Mouse (Mus musculus) bone marrow, adult 2 months (tissue): ENCODE measurements around the gene Cd109. TPM values are rescaled to one million over a fixed set of nuclear protein-coding genes. Genes with fewer than 3 reads are reported as not detected.
A peak's percentile ranks its signal among the peaks of the same experiment; 100 is the strongest.

Experiments
- H3K27ac ChIP-seq: fragments of 200-500 bp; 2 replicates; pipeline ENCODE4 v1.5.1; 2012; ENCODE audit warnings: low read depth, mild to moderate bottlenecking, control low read depth, inconsistent platforms, low read length; ENCODE audit not compliant: control insufficient read depth, poor library complexity, insufficient read depth
- H3K4me1 ChIP-seq: fragments of 200-500 bp; 2 replicates; pipeline ENCODE4 v1.6.1; 2011; ENCODE audit warnings: low read length; ENCODE audit not compliant: control insufficient read depth, insufficient read depth
- H3K4me3 ChIP-seq: fragments of 200-500 bp; replicated peaks from 2 replicates; pipeline ENCODE3; 2011; ENCODE audit warnings: mild to moderate bottlenecking, low read depth, low read length, control low read depth; ENCODE audit not compliant: control insufficient read depth
- CTCF ChIP-seq: fragments of 200-500 bp; IDR thresholded peaks from 2 replicates; pipeline ENCODE4 v1.5.1; 2011; ENCODE audit warnings: low read length, control low read depth; ENCODE audit not compliant: control insufficient read depth, insufficient read depth
- POLR2A ChIP-seq: fragments of 200-500 bp; IDR thresholded peaks from 2 replicates; pipeline ENCODE4 v1.6.1; 2011; ENCODE audit warnings: low read depth, mild to moderate bottlenecking, control low read depth, low read length, borderline replicate concordance; ENCODE audit not compliant: control insufficient read depth
- WGBS: fragments of 180-500 bp; shearing (Covaris S2); methylation state at CpG from one replicate; pipeline ENCODE4 v1.1.7; 2018; 5-methylcytosine and 5-hydroxymethylcytosine counted together
- polyA plus RNA-seq: library from polyadenylated mRNA; stranded (reverse); fragments of >200 nt; gene quantifications from 2 replicates; pipeline ENCODE4 v1.2.4, GENCODE M21; 2011; ENCODE audit warnings: low replicate concordance; ENCODE audit not compliant: missing spikeins, insufficient read depth, insufficient read length

Gene Cd109
- polyA plus RNA-seq, 1 experiment, result 0.85 TPM

- H3K4me1 ChIP-seq, result no peaks in the 10 kb centered on the region
- WGBS, result 73% methylated on average over 13 of the region's 13 CpGs
- no peak for TF ChIP-seq POLR2A
Observed at GRCm38 (mm10) chr9:78671446-78671985, 56.2 kb downstream of the Cd109 start.

GRCm38 (mm10) chr9:78700691-78701090 is 85.3 kb downstream of the Cd109 start:
- TF ChIP-seq CTCF (peak; percentile 78), POLR2A (no peak)
- no peak overlapping the region for H3K4me3 ChIP-seq
- H3K27ac ChIP-seq, result no peak overlapping the region
- WGBS, result 0% methylated on average over 1 of the region's 1 CpGs
- no peaks in the 10 kb centered on the region for H3K4me1 ChIP-seq

More at GRCm38 (mm10) chr9:78671446-78671985, 56.2 kb downstream of the Cd109 start:
- no peak overlapping the region for H3K27ac ChIP-seq
- no peak overlapping the region for H3K4me3 ChIP-seq

GRCm38 (mm10) chr9:78702509-78703239 is 87.3 kb downstream of the Cd109 start:
- Histone ChIP-seq H3K4me3 (no peak overlapping the region), H3K27ac (no peak overlapping the region), H3K4me1 (no peaks in the 10 kb centered on the region)
- TF ChIP-seq POLR2A, result no peak
- no peak for TF ChIP-seq CTCF
- 90% methylated on average over 12 of the region's 12 CpGs for WGBS

- no peak for TF ChIP-seq POLR2A
- no peak for TF ChIP-seq CTCF
- 72% methylated on average over 6 of the region's 6 CpGs for WGBS
Observed at GRCm38 (mm10) chr9:78720888-78721798, 105.8 kb downstream of the Cd109 start.

GRCm38 (mm10) chr9:78731931-78732330 is 116.6 kb downstream of the Cd109 start:
- H3K4me3 ChIP-seq, result no peak overlapping the region
- 74% methylated on average over 6 of the region's 6 CpGs for WGBS
- TF ChIP-seq POLR2A (no peak), CTCF (no peak)
- no peaks in the 10 kb centered on the region for H3K4me1 ChIP-seq
- no peak overlapping the region for H3K27ac ChIP-seq

More at GRCm38 (mm10) chr9:78720888-78721798, 105.8 kb downstream of the Cd109 start:
- no peaks in the 10 kb centered on the region for H3K4me1 ChIP-seq
- no peak overlapping the region for H3K27ac ChIP-seq
- H3K4me3 ChIP-seq, result no peak overlapping the region

GRCm38 (mm10) chr9:78735519-78735918 is 120.2 kb downstream of the Cd109 start:
- TF ChIP-seq POLR2A (no peak), CTCF (no peak)
- WGBS, result 55% methylated on average over 3 of the region's 3 CpGs

GRCm38 (mm10) chr9:78742012-78742411 is 126.7 kb downstream of the Cd109 start:
- TF ChIP-seq POLR2A (no peak), CTCF (no peak)
- Histone ChIP-seq H3K4me1 (no peaks in the 10 kb centered on the region), H3K4me3 (no peak overlapping the region), H3K27ac (no peak overlapping the region)
- WGBS, result 61% methylated on average over 3 of the region's 3 CpGs

More at GRCm38 (mm10) chr9:78735519-78735918, 120.2 kb downstream of the Cd109 start:
- Histone ChIP-seq H3K4me3 (no peak overlapping the region), H3K4me1 (no peaks in the 10 kb centered on the region), H3K27ac (no peak overlapping the region)

- H3K4me3 ChIP-seq, result no peak overlapping the region
- H3K27ac ChIP-seq, result no peak overlapping the region
- 60% methylated on average over 3 of the region's 3 CpGs for WGBS
- no peaks in the 10 kb centered on the region for H3K4me1 ChIP-seq
- no peak for TF ChIP-seq CTCF
- no peak for TF ChIP-seq POLR2A
Observed at GRCm38 (mm10) chr9:78750246-78750645, 134.9 kb downstream of the Cd109 start.

Other genes starting within 250 kb of the Cd109 start
- 921 TPM in 1 of 2 replicates, not detected in the other for gene Dppa5a, start 247.4 kb upstream of the Cd109 start, polyA plus RNA-seq
- gene Ooep, start 236.8 kb upstream of the Cd109 start, polyA plus RNA-seq, result 6.3 TPM in 1 of 2 replicates, not detected in the other
- not detected in 2 replicates for gene Ddx43, start 219.8 kb upstream of the Cd109 start, polyA plus RNA-seq
- 3.1 and 4.7 TPM in 2 replicates for gene Cgas, start 172.3 kb upstream of the Cd109 start, polyA plus RNA-seq
- 10.2 and 24.4 TPM in 2 replicates for gene Mto1, start 167.3 kb upstream of the Cd109 start, polyA plus RNA-seq
- not detected in 2 replicates for gene Gm17324, start 166.8 kb upstream of the Cd109 start, polyA plus RNA-seq
- 2,479 and 3,710 TPM in 2 replicates for gene Eef1a1, start 126.4 kb upstream of the Cd109 start, polyA plus RNA-seq
- 0.83 and 2.3 TPM in 2 replicates for gene Slc17a5, start 27.5 kb upstream of the Cd109 start, polyA plus RNA-seq